Mouse (Mus musculus) forebrain, embryonic 11.5 days (tissue): Measurements from ENCODE around the gene Cxcl9. TPM values are rescaled to one million over a fixed set of nuclear protein-coding genes. Genes with fewer than 3 reads are reported as not detected.
"Not testable (repeated sequence)": the region's sequence is repeated elsewhere in the genome, so short reads cannot be mapped to it uniquely, and the experiment has no call there.

Experiments used
- ATAC-seq: fragments of 200-750 bp; cut with Nextera tagmentation; replicated peaks from 2 replicates; pipeline ENCODE4 v1.8.0; 2017; ENCODE audit warnings: moderate TSS enrichment; ENCODE audit not compliant: low FRiP score
- DNase-seq: peaks from one replicate; pipeline ENCODE4 v3.0.0-alpha.2; 2017; ENCODE audit warnings: low spot score
- H3K27ac ChIP-seq: fragments of 300-500 bp; sonication (generic); 2 replicates; pipeline ENCODE4 v1.5.1; 2014; ENCODE audit warnings: low read depth, low read length
- H3K27me3 ChIP-seq: fragments of 300-500 bp; sonication (generic); 2 replicates; pipeline ENCODE4 v1.6.1; 2014; ENCODE audit warnings: mild to moderate bottlenecking, low read length, mixed read lengths; ENCODE audit not compliant: control insufficient read depth, insufficient read depth
- H3K36me3 ChIP-seq: fragments of 300-500 bp; sonication (generic); 2 replicates; pipeline ENCODE4 v1.6.1; 2014; ENCODE audit warnings: mild to moderate bottlenecking, low read length, moderate library complexity, mixed read lengths; ENCODE audit not compliant: control insufficient read depth, insufficient read depth
- H3K4me1 ChIP-seq: fragments of 300-500 bp; sonication (generic); replicated peaks from 2 replicates; pipeline ENCODE4 v1.6.1; 2014; ENCODE audit warnings: low read length, mixed read lengths; ENCODE audit not compliant: control insufficient read depth, insufficient read depth
- H3K4me2 ChIP-seq: fragments of 300-500 bp; sonication (generic); 2 replicates; pipeline ENCODE4 v1.6.1; 2014; ENCODE audit warnings: low read depth, mild to moderate bottlenecking, low read length, moderate library complexity, mixed read lengths; ENCODE audit not compliant: severe bottlenecking
- H3K4me3 ChIP-seq: fragments of 300-500 bp; sonication (generic); 2 replicates; pipeline ENCODE4 v1.5.1; 2014; ENCODE audit warnings: low read depth, low read length
- H3K9ac ChIP-seq: fragments of 300-500 bp; sonication (generic); 2 replicates; pipeline ENCODE4 v1.6.1; 2014; ENCODE audit warnings: low read length
- H3K9me3 ChIP-seq: fragments of 300-500 bp; sonication (generic); 2 replicates; pipeline ENCODE4 v1.6.1; 2016; ENCODE audit warnings: low read length, mixed read lengths; ENCODE audit not compliant: control insufficient read depth
- WGBS: fragments of 180-500 bp; shearing (Covaris S2); extraction: QIAGEN DNeasy Blood & Tissue Kit; methylation state at CpG from one replicate; pipeline ENCODE4 v1.1.7; 2014; 5-methylcytosine and 5-hydroxymethylcytosine counted together
- polyA plus RNA-seq: library from polyadenylated mRNA; unstranded; fragments of >200 nt; fragmentation: Nextera tagmentation; extraction: Ambion mirVana; gene quantifications from 2 replicates; pipeline ENCODE4 v1.2.1, GENCODE M21; 2014

The Cxcl9 gene
- polyA plus RNA-seq, 1 experiment from 2014 or later, result not detected

DNA sequence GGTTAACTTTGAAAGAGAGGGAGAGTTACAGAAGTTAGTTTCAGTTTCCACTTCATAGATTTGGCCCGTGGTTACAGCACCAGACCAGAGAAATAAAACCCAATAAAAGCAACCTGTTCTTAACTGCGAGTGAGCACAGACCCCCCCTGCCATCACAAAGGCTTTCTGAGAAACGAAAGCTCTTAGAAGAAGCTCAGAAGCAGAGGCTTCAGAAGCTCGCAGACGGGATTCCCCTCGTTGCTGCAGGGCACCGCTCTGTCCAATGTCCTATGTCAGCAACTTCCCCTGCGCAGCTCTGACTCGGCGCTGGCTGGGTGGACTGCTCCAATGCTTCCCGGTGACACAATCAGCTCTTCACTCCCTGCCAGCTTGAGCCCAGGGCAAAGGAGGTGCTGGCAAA, 25.6 kb upstream of the Cxcl9 start:
- H3K9me3 ChIP-seq, result no peaks in the 10 kb centered on the region
- DNase-seq (no peak), ATAC-seq (no peak)
- 53% methylated on average over 11 of the region's 11 CpGs for WGBS
- H3K27ac ChIP-seq, result no peak overlapping the region
- no peak overlapping the region for H3K9ac ChIP-seq
- H3K4me3 ChIP-seq, result no peak overlapping the region
- no peak overlapping the region for H3K4me2 ChIP-seq
- peaks cover 1% of the 10 kb centered on the region; the same call in 1 of the 2 replicates for H3K4me1 ChIP-seq
- no peaks in the 10 kb centered on the region for H3K27me3 ChIP-seq
- no peaks in the 10 kb centered on the region for H3K36me3 ChIP-seq

DNA sequence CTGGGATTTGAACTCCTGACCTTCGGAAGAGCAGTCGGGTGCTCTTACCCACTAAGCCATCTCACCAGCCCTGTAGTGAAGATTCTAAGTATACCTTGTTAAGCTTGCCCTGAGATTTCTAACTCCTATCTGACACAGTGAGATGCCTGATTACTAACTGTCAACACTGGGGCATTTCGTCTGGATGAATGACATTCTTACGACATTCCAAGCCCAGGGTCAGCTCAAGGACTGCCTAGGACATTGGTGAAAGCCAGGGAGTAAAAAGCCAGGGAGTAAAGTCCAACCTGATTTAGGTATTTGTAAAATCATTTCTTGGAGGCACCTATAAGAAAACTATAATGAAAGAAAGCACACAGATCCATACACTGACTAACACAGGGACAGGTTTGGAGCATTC, 24.8 kb upstream of the Cxcl9 start:
- not testable (repeated sequence) for ATAC-seq, H3K4me2 ChIP-seq, DNase-seq, H3K36me3 ChIP-seq, H3K4me3 ChIP-seq, H3K9me3 ChIP-seq, H3K9ac ChIP-seq, H3K27ac ChIP-seq, H3K4me1 ChIP-seq, H3K27me3 ChIP-seq
- WGBS, result 72% methylated on average over 4 of the region's 4 CpGs

DNA sequence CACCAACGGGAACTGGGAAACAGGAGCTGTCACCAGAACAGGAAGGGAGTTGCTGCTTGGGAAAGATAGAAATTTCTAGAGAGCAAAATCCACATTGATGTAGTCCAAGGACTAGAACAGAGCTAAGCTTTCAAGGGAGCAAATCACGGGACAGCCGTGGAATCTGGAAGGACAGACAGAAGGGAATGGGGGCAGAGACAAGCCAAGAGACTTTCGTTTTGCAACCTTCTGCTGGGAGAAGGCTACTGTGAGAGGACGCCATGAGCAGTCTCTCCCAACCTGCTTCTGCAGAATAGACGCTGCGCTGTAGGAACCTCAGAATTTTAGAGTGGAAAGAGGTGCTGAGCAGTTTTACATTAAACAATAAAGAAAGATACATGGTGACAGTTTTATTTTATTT, 21.9 kb upstream of the Cxcl9 start:
- Histone ChIP-seq H3K4me3 (no peak overlapping the region), H3K27me3 (no peaks in the 10 kb centered on the region), H3K27ac (no peak overlapping the region), H3K9me3 (no peaks in the 10 kb centered on the region), H3K9ac (no peak overlapping the region), H3K4me2 (no peak overlapping the region), H3K36me3 (no peaks in the 10 kb centered on the region), H3K4me1 (peaks cover 2% of the 10 kb centered on the region; the same call in 1 of the 2 replicates)
- DNase-seq (no peak), ATAC-seq (no peak)
- 81% methylated on average over 7 of the region's 7 CpGs for WGBS

DNA sequence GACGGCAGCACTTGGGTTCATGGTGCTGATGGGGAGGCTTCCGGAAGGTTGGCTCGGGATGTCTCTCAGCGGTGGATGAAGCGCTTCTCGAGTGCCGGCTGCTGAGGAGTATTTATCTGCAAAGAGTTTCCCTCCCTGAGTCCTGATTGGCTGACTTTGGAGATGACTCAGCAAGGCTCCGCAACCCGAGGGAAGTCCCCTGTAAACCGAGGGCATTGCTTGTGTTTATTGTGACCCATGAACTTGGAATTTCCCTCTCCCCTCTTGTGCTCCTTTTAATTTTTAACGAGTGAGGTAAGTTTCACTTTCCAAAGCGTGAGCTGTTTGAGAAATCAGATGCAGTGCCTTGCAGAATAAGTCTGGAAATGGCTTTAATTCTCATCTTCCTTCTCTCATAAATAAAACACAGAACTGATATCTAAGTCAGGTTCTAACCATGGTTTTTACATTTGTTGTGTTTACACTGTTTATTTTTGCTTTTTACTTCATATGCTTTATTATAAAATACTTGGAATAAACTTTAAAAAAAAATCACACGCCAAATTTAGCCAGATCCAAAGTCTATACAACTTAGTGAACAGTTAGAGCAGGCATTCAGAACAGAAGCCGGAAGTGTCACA, 21.0 kb upstream of the Cxcl9 start, which contains the start of gene Cxcl10:
Cxcl10 (minus strand) TSS at position 96 of the 620 bp plus-strand sequence.
- 23% methylated on average over 14 of the region's 14 CpGs for WGBS
- H3K4me2 ChIP-seq, result peak within 1 kb of the TSS; percentile 20; the same call in 1 of the 2 replicates
- no peaks in the 10 kb centered on the region for H3K36me3 ChIP-seq
- peaks cover 2% of the 10 kb centered on the region; the same call in 1 of the 2 replicates for H3K4me1 ChIP-seq
- no peaks in the 10 kb centered on the region for H3K9me3 ChIP-seq
- no peak within 1 kb of the TSS for H3K4me3 ChIP-seq
- DNase-seq (peak; percentile 55), ATAC-seq (0 out of 2 replicates have a peak, but pooled peaks have one; percentile 33)
- H3K9ac ChIP-seq, result no peak within 1 kb of the TSS
- no peaks in the 10 kb centered on the region for H3K27me3 ChIP-seq
- no peak within 1 kb of the TSS for H3K27ac ChIP-seq

DNA sequence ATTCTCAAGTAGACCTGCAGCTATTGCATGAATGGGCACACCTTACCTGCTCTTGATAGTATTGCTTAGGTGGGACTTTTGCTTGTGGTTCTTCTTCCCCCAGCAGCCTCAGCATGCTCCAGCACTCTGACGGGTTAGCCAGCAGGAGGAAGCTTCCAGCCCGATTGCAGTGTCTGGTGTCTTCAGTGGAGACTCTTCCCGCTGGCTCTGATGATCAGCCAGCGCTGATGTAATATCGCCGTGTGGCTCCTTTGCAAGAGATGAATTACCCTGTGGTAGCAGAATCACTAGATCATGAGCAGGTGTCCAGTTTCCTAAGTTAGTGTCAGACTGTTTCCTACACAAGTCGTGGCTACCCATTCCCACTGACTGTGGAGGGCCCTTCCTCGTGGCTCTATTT, 17.1 kb upstream of the Cxcl9 start:
- H3K9me3 ChIP-seq, result no peaks in the 10 kb centered on the region
- 91% methylated on average over 8 of the region's 8 CpGs for WGBS
- H3K9ac ChIP-seq, result no peak overlapping the region
- H3K36me3 ChIP-seq, result no peaks in the 10 kb centered on the region
- no peak overlapping the region for H3K4me3 ChIP-seq
- ATAC-seq, result no peak
- H3K27ac ChIP-seq, result no peak overlapping the region
- no peak overlapping the region for H3K4me2 ChIP-seq
- peaks cover 2% of the 10 kb centered on the region; the same call in 1 of the 2 replicates for H3K4me1 ChIP-seq
- DNase-seq, result no peak
- H3K27me3 ChIP-seq, result no peaks in the 10 kb centered on the region

DNA sequence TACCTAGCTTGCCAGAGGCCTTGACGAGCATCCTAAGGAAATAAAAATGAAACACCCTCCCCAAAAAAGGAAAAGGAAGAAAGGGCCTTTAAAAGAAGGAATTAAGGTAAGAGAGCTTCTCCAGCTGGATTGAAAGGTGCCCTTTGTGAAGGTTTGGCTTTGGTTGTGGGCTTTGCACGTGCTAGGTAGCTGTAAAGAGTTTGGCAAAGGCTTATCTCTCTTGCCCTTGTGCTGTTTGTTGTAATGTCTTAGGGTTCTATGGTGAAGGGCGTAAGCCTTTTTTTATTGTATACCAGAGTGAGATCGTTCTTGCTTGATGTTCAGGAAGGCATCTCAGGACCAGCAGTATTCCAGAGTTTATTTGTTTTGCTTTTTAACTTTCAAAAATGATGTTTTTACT, 12.7 kb upstream of the Cxcl9 start:
- DNase-seq, result no peak

DNA sequence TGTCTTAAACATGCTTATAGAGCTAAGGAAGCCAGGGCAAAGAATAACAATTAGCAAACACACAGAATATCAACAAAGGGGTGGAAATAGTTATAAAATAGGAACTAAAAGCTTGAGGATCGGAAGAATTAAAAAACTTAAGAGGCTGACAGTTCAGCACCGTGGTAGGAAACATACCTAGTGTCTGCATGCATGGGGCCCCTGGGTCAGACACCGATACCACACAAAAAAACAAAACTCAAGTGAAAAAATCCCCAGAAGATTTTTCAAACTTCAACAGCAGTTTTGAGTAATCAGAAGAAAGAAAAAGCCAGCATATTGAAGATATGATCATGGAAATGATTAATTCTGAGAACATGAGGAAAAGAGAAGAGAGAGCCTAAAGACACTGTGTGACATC, 8.9 kb upstream of the Cxcl9 start:
- 90% methylated on average over 3 of the region's 3 CpGs for WGBS
- no peaks in the 10 kb centered on the region for H3K36me3 ChIP-seq
- ATAC-seq (no peak), DNase-seq (no peak)
- no peaks in the 10 kb centered on the region for H3K27me3 ChIP-seq
- no peak overlapping the region for H3K9ac ChIP-seq
- H3K4me1 ChIP-seq, result no peaks in the 10 kb centered on the region
- H3K4me2 ChIP-seq, result no peak overlapping the region
- H3K27ac ChIP-seq, result no peak overlapping the region
- H3K4me3 ChIP-seq, result no peak overlapping the region
- H3K9me3 ChIP-seq, result no peaks in the 10 kb centered on the region

More for the DNA sequence above, 12.7 kb upstream of the Cxcl9 start:
- no peak overlapping the region for H3K4me3 ChIP-seq
- no peaks in the 10 kb centered on the region for H3K27me3 ChIP-seq
- no peak overlapping the region for H3K4me2 ChIP-seq
- H3K36me3 ChIP-seq, result no peaks in the 10 kb centered on the region
- 73% methylated on average over 4 of the region's 4 CpGs for WGBS
- H3K9ac ChIP-seq, result no peak overlapping the region
- H3K9me3 ChIP-seq, result no peaks in the 10 kb centered on the region
- ATAC-seq, result no peak
- H3K27ac ChIP-seq, result no peak overlapping the region
- no peaks in the 10 kb centered on the region for H3K4me1 ChIP-seq

DNA sequence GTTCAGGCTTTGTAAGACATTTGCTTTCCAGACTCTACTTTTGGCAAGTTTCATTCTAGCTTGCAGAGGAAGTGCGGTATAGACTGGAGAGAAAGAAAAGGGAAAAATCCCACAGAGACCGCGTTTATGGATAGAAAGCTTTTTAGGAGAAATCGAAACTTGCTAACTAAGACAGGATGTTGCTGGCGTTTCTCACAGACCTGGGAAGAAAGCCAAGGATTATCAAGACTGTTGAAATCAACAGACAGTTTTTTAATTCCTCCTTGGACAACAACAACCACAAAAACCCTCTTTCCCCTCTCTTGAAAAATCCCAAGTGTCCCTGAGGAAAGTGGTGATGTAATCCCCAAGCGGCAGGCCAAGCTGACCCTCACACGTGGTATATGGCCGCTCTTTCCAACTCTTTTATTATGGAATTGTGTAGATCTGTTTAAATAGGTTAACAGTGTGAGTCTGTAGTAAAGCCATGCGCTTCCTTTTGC, 4.5 kb upstream of the Cxcl9 start:
- 84% methylated on average over 9 of the region's 9 CpGs for WGBS
- no peaks in the 10 kb centered on the region for H3K36me3 ChIP-seq

More for the DNA sequence above, 4.5 kb upstream of the Cxcl9 start:
- H3K4me1 ChIP-seq, result no peaks in the 10 kb centered on the region
- H3K4me2 ChIP-seq, result no peak overlapping the region
- no peaks in the 10 kb centered on the region for H3K9me3 ChIP-seq
- no peak overlapping the region for H3K4me3 ChIP-seq
- no peak overlapping the region for H3K9ac ChIP-seq
- ATAC-seq (no peak), DNase-seq (no peak)
- H3K27ac ChIP-seq, result no peak overlapping the region
- H3K27me3 ChIP-seq, result no peaks in the 10 kb centered on the region
